Mouse (Mus musculus) ES-Bruce4 (cell line): ENCODE results near the gene Gm340. TPM values are rescaled to one million over a fixed set of nuclear protein-coding genes. Genes with fewer than 3 reads are reported as not detected.
A peak's percentile ranks its signal among the peaks of the same experiment; 100 is the strongest.

Source experiments
- H3K27ac ChIP-seq: 2 replicates; pipeline ENCODE4 v1.5.1; 2012; ENCODE audit warnings: low read length, inconsistent platforms; ENCODE audit not compliant: insufficient read depth
- H3K27me3 ChIP-seq: 2 replicates; pipeline ENCODE4 v1.6.1; 2012; ENCODE audit warnings: mild to moderate bottlenecking, low read length, inconsistent platforms; ENCODE audit not compliant: control insufficient read depth, poor library complexity, insufficient read depth, severe bottlenecking
- H3K36me3 ChIP-seq: 2 replicates; pipeline ENCODE4 v1.6.1; 2012; ENCODE audit warnings: inconsistent platforms, mild to moderate bottlenecking, low read length, moderate library complexity; ENCODE audit not compliant: control insufficient read depth, poor library complexity, insufficient read depth, severe bottlenecking
- H3K4me1 ChIP-seq: one replicate; pipeline ENCODE4 v1.8.1; 2011; ENCODE audit warnings: low read length; ENCODE audit not compliant: control insufficient read depth, insufficient read depth
- H3K4me3 ChIP-seq: 2 replicates; pipeline ENCODE4 v1.5.1; 2011; ENCODE audit warnings: low read depth, mild to moderate bottlenecking, low read length
- H3K9ac ChIP-seq: 2 replicates; pipeline ENCODE4 v1.6.1; 2012; ENCODE audit warnings: low read depth, mild to moderate bottlenecking, inconsistent platforms; ENCODE audit not compliant: poor library complexity, severe bottlenecking
- H3K9me3 ChIP-seq: replicated peaks from 2 replicates; pipeline ENCODE4 v1.6.1; 2012; ENCODE audit warnings: mild to moderate bottlenecking, low read length, inconsistent platforms; ENCODE audit not compliant: control insufficient read depth, poor library complexity, insufficient read depth, severe bottlenecking
- CTCF ChIP-seq: IDR thresholded peaks from one replicate; pipeline ENCODE4 v1.8.1; 2011; ENCODE audit warnings: low read depth, low read length
- EP300 ChIP-seq: IDR thresholded peaks from 2 replicates; pipeline ENCODE4 v1.6.1; 2011; ENCODE audit warnings: low read depth, low read length; ENCODE audit not compliant: insufficient read depth
- POLR2A ChIP-seq: IDR thresholded peaks from one replicate; pipeline ENCODE4 v1.8.1; 2011; ENCODE audit warnings: low read length; ENCODE audit not compliant: insufficient read depth
- polyA plus RNA-seq: library from polyadenylated mRNA; stranded (reverse); fragments of >200 nt; gene quantifications from 2 replicates; pipeline ENCODE4 v1.2.4, GENCODE M21; 2011; ENCODE audit warnings: low read depth; ENCODE audit not compliant: missing spikeins, insufficient read depth, insufficient read length

The Gm340 gene
- polyA plus RNA-seq, 1 experiment = 14.0 TPM

DNA sequence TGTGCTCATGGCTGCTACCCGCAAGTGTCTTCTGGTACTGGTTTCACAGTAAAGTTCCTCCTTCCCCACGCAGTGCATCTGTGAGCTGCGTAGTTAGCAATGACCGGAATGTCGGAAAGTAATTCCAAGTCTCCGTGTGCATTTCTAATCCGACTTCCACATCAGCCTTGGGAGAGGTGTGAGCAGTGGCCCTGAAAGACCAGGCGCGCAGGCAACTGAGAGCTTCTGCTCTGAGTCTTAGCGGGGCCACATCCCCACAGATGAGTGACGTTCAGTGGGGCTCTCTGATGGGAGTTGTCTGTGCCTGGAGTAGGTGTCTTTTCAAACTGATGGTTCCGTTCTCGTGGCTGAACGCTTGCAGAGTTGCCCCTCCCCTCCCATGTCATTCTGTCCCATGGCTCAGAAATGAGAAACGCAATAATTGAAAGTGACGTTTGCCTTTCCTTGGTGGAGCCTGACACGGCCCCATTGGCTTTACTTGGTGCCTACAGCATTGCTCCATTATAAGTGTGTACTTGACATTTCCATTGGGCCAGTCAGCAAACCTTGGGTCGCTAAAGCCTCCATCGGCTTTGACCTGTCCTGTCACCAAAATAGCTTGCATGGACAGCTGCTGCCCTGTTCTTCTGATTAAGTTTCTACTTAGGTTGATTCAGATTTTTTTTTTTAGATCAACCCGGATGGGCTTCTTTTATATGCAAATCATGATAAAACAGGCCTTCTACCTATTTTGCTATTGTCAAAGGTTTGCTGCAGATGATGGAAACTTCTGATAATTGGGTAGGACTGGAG is 5.5 kb downstream of the Gm340 start:
- TF ChIP-seq CTCF (no peak), EP300 (no peak), POLR2A (no peak)
- Histone ChIP-seq H3K9me3 (no peaks in the 10 kb centered on the region), H3K36me3 (peaks cover 2% of the 10 kb centered on the region; the same call in 1 of the 2 replicates), H3K9ac (no peak overlapping the region), H3K27ac (no peak overlapping the region), H3K27me3 (no peaks in the 10 kb centered on the region), H3K4me3 (no peak overlapping the region), H3K4me1 (peaks cover 4% of the 10 kb centered on the region)

DNA sequence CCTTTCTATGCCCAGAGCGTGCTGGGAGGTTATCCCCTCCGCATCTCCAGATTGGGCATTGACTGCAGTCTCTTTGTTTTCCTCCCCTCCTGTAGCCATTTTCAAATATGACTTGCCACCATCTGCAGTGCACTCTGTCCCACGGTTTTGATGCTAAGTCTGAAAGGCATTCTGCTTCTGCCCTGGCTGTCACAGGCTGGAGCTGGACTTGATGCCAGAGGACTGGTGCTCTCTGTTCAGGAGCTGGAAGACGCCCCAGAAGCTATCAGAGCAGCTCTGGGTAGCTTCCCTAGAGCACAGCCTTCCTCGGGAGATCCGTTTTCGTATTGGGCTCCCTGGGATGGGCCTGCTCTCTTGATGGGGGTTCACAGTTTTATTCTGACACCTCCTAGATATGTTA is 6.9 kb downstream of the Gm340 start:
- H3K9ac ChIP-seq = no peak overlapping the region
- no peak for TF ChIP-seq EP300
- TF ChIP-seq CTCF = no peak
- no peak for TF ChIP-seq POLR2A
- no peaks in the 10 kb centered on the region for H3K36me3 ChIP-seq
- H3K4me3 ChIP-seq = no peak overlapping the region
- no peaks in the 10 kb centered on the region for H3K27me3 ChIP-seq
- H3K27ac ChIP-seq = no peak overlapping the region
- H3K9me3 ChIP-seq = no peaks in the 10 kb centered on the region
- peaks cover 4% of the 10 kb centered on the region for H3K4me1 ChIP-seq

DNA sequence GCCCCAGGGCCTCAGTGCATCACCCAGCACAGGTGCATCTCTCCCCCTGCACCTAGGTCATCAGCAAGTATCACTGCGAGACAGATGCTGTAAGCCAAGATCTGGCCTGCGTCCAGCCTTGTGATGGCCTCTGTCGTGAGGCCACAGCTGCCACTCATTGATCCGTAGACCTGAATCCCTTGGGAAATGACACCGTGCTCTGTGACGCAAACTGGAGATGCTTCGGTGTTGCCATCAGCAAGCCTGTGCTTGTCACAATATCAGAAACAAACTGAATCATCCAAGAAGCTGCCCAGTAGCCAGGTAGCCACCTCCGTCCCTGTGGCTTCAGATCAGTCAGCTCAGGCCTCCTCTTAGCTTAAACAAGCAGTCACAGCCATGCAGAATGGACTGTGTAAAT is 7.5 kb downstream of the Gm340 start:
- TF ChIP-seq POLR2A (no peak), CTCF (no peak), EP300 (no peak)
- H3K4me1 ChIP-seq = peaks cover 4% of the 10 kb centered on the region
- H3K9ac ChIP-seq = no peak overlapping the region
- H3K27ac ChIP-seq = no peak overlapping the region
- H3K36me3 ChIP-seq = no peaks in the 10 kb centered on the region
- H3K4me3 ChIP-seq = no peak overlapping the region
- H3K9me3 ChIP-seq = no peaks in the 10 kb centered on the region
- no peaks in the 10 kb centered on the region for H3K27me3 ChIP-seq

DNA sequence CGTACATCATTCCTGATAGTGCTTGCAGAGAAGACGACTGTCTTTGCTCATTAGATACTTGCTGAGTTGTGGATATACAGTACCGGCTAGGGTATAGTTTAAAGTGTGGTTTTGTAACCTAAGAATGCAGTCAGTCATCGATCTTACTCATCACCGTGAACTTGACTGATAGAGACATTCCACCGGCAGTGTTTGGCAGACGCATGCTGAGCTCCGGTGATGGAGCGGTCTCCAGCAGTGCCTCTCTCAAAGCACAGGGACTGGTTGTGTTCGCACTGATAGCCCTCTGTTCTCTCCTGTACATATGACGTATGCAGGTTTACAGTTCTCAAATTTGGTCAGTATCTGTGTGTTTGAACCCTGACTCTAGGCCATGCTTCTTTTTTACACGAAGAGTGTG is 9.6 kb downstream of the Gm340 start:
- Histone ChIP-seq H3K27me3 (no peaks in the 10 kb centered on the region), H3K4me3 (no peak overlapping the region), H3K9me3 (no peaks in the 10 kb centered on the region), H3K9ac (no peak overlapping the region), H3K36me3 (no peaks in the 10 kb centered on the region), H3K4me1 (peaks cover 4% of the 10 kb centered on the region), H3K27ac (no peak overlapping the region)
- TF ChIP-seq POLR2A (no peak), CTCF (no peak), EP300 (no peak)

DNA sequence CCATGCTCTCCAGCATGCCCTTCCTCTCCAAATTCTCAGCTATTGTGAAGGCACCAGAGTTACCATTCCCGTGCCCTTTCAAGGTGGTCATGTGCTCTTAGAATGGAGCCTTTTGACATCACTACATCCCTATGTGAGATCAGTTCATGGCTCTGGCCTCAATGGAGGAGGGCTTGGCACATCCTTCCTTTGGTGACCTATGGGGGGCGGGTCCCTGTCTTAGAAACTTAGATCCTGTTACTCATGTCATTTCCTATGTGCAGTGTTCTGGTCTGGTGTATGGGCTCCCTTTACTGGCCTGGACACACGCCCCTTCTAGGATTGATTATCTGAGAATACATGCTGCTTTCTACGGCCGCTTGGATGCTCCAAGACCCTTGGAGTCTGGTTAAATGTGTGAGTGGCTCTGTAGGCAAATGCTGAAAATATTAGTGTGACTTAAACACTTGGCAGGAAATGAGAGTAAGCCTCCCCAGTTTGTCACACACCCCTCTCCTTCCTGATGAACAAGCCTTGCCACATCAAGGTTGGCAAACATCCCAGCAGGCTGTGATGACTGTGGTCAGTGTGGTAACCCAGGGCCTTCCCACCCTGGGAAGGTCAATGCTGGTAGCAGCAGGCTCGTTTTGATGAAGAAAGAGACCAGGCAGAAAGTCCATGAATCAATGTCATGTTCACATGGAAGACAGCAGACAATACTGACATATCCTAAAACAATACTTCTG is 15.2 kb downstream of the Gm340 start:
- Histone ChIP-seq H3K36me3 (no peaks in the 10 kb centered on the region), H3K9ac (no peak overlapping the region), H3K4me3 (no peak overlapping the region), H3K9me3 (no peaks in the 10 kb centered on the region), H3K27ac (no peak overlapping the region), H3K27me3 (no peaks in the 10 kb centered on the region), H3K4me1 (no peaks in the 10 kb centered on the region)
- TF ChIP-seq CTCF = no peak
- TF ChIP-seq POLR2A = no peak
- TF ChIP-seq EP300 = no peak

DNA sequence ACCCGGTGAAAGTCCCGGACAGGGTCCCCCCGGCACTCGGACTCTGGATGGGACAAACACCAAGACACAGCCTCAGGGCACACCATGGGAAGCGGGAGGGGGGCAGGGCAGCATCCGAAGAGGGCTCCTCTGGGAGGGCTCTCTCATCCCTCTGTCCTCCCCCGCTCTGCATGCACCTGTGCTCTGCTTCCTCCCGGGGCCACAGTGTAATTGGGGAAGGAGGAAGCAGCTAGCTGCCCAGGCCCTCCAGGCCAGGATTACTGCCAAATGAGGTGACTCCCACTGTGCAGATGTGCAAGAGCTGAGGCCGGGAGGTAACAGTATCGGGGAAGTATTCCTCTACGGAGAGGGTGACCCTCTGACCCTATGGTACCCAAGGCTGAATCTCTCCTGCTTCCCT is 18.5 kb downstream of the Gm340 start:
- Histone ChIP-seq H3K27ac (no peak overlapping the region), H3K4me3 (peak overlapping the region; percentile 48), H3K9me3 (no peaks in the 10 kb centered on the region), H3K27me3 (no peaks in the 10 kb centered on the region), H3K4me1 (no peaks in the 10 kb centered on the region), H3K9ac (no peak overlapping the region; the same call in 1 of the 2 replicates), H3K36me3 (no peaks in the 10 kb centered on the region)
- TF ChIP-seq CTCF = no peak
- no peak for TF ChIP-seq EP300
- TF ChIP-seq POLR2A = no peak
